Mouse (Mus musculus) gastrocnemius, adult 2 months (tissue): Measurements from ENCODE around the gene Aak1. TPM values are rescaled to one million over a fixed set of nuclear protein-coding genes. Genes with fewer than 3 reads are reported as not detected.

Source experiments
- DNase-seq: peaks from one replicate; pipeline ENCODE4 v3.0.0; 2022
- H3K27ac ChIP-seq: fragments of 200-600 bp; 2 replicates; pipeline ENCODE4 v1.8.1; 2022; ENCODE audit warnings: mild to moderate bottlenecking
- H3K4me3 ChIP-seq: fragments of 200-600 bp; 2 replicates; pipeline ENCODE4 v1.8.1; 2022; ENCODE audit warnings: mild to moderate bottlenecking, moderate library complexity
- CTCF ChIP-seq: fragments of 200-600 bp; IDR thresholded peaks from 2 replicates; pipeline ENCODE4 v1.8.1; 2022; ENCODE audit warnings: antibody characterized with exemption, mild to moderate bottlenecking, moderate library complexity
- intact Hi-C: fragments of 180-260 bp; cut with DNase I; formaldehyde crosslinking; loops from one replicate; pipeline ENCODE4 v1.15.1; 2025
- total RNA-seq, 2 experiments: library from RNA; stranded (reverse); gene quantifications; 2 replicates each; pipeline ENCODE4 v1.2.3; 2021

The Aak1 gene
- total RNA-seq, 2 experiments from 2014 or later, result 32.0 to 44.5 TPM

GRCm38 (mm10) chr6:87051886-87052425 lies 202.6 kb downstream of the Aak1 start:
- DNase-seq, result no peak
- no peak for TF ChIP-seq CTCF
- intact Hi-C loops, result no loop called here
- no peak overlapping the region for H3K4me3 ChIP-seq
- no peak overlapping the region for H3K27ac ChIP-seq

Other genes with a start within 250 kb of the Aak1 start
- gene Asprv1, start 221.4 kb upstream of the Aak1 start, total RNA-seq, result not detected
- gene Mxd1, start 180.4 kb upstream of the Aak1 start, total RNA-seq, result 1 to 10 TPM; 2.6 to 3.9 TPM
- gene Snrnp27, start 165.0 kb upstream of the Aak1 start, total RNA-seq, result 10 to 100 TPM; 71.7 to 87.0 TPM
- 1 to 10 TPM; 2.6 to 3.2 TPM for gene Gmcl1, start 116.1 kb upstream of the Aak1 start, total RNA-seq
- gene Anxa4, start 55.9 kb upstream of the Aak1 start, total RNA-seq, result 10 to 100 TPM; 18.7 to 21.4 TPM
- 10 to 100 TPM; 55.1 to 66.5 TPM for gene Nfu1, start 159.7 kb downstream of the Aak1 start, total RNA-seq
- gene Gfpt1, start 193.3 kb downstream of the Aak1 start, total RNA-seq, result 10 to 100 TPM; 31.0 to 35.8 TPM